Mouse (Mus musculus): Measurements from ENCODE around the gene Nupr1. TPM values are rescaled to one million over a fixed set of nuclear protein-coding genes. Genes with fewer than 3 reads are reported as not detected.
"Not testable (repeated sequence)": the region's sequence is repeated elsewhere in the genome, so short reads cannot be mapped to it uniquely, and the experiment has no call there.

The Nupr1 gene
- polyA plus RNA-seq, 1 experiment from 2014 or later = 24.5 TPM

GRCm38 (mm10) chr7:126645708-126646107 is 15.0 kb upstream of the Nupr1 start:
- Histone ChIP-seq H3K36me3 (ENCODE audit: insufficient read depth, low read length) (no peaks in the 10 kb centered on the region), H3K4me1 (replicated peaks; ENCODE audit: insufficient read depth, low read length) (no peaks in the 10 kb centered on the region), H3K27me3 (ENCODE audit: insufficient read depth, low read length) (no peaks in the 10 kb centered on the region), H3K27ac (peak overlapping the region; percentile 52; the same call in 1 of the 2 replicates), H3K4me2 (ENCODE audit: low read length) (no peak overlapping the region), H3K4me3 (replicated peaks; ENCODE audit: low read depth, low read length) (no peak overlapping the region), H3K9ac (ENCODE audit: low read depth, low read length) (no peak overlapping the region), H3K9me3 (replicated peaks; ENCODE audit: low read length) (no peaks in the 10 kb centered on the region)
- no peak for TF ChIP-seq CTCF (IDR thresholded peaks at IDR 0.05; ENCODE audit: low read depth)
- no peak for ATAC-seq (replicated peaks; ENCODE audit: low FRiP score, low read depth)
- DNase-seq (ENCODE audit: low spot score) = peak; percentile 16
- WGBS = 41% methylated on average over 5 of the region's 5 CpGs

GRCm38 (mm10) chr7:126644914-126645313 is 14.3 kb upstream of the Nupr1 start:
- Histone ChIP-seq H3K4me3 (replicated peaks; ENCODE audit: low read depth, low read length) (no peak overlapping the region), H3K27me3 (ENCODE audit: insufficient read depth, low read length) (no peaks in the 10 kb centered on the region), H3K4me1 (replicated peaks; ENCODE audit: insufficient read depth, low read length) (no peaks in the 10 kb centered on the region), H3K4me2 (ENCODE audit: low read length) (no peak overlapping the region), H3K9ac (ENCODE audit: low read depth, low read length) (no peak overlapping the region), H3K36me3 (ENCODE audit: insufficient read depth, low read length) (no peaks in the 10 kb centered on the region), H3K27ac (no peak overlapping the region), H3K9me3 (replicated peaks; ENCODE audit: low read length) (no peaks in the 10 kb centered on the region)
- no peak for ATAC-seq (replicated peaks; ENCODE audit: low FRiP score, low read depth)
- TF ChIP-seq CTCF (IDR thresholded peaks at IDR 0.05; ENCODE audit: low read depth) = no peak
- DNase-seq (ENCODE audit: low spot score) = no peak

GRCm38 (mm10) chr7:126644345-126644744 is 13.7 kb upstream of the Nupr1 start:
- no peak overlapping the region for H3K9ac ChIP-seq (ENCODE audit: low read depth, low read length)
- 56% methylated on average over 3 of the region's 3 CpGs for WGBS

GRCm38 (mm10) chr7:126643244-126643617 is 12.6 kb upstream of the Nupr1 start:
- not testable (repeated sequence) for H3K27ac ChIP-seq; H3K9me3 ChIP-seq (replicated peaks; ENCODE audit: low read length); H3K27me3 ChIP-seq (ENCODE audit: insufficient read depth, low read length); H3K4me1 ChIP-seq (replicated peaks; ENCODE audit: insufficient read depth, low read length); H3K4me2 ChIP-seq (ENCODE audit: low read length); ATAC-seq (replicated peaks; ENCODE audit: low FRiP score, low read depth); H3K36me3 ChIP-seq (ENCODE audit: insufficient read depth, low read length); H3K4me3 ChIP-seq (replicated peaks; ENCODE audit: low read depth, low read length); H3K9ac ChIP-seq (ENCODE audit: low read depth, low read length)
- peak; percentile 81 for DNase-seq (ENCODE audit: low spot score)
- WGBS = 45% methylated on average over 3 of the region's 3 CpGs
- TF ChIP-seq CTCF (IDR thresholded peaks at IDR 0.05; ENCODE audit: low read depth) = peak; percentile 90

More at GRCm38 (mm10) chr7:126644345-126644744, 13.7 kb upstream of the Nupr1 start:
- no peak overlapping the region for H3K27ac ChIP-seq
- no peak overlapping the region for H3K4me2 ChIP-seq (ENCODE audit: low read length)
- H3K36me3 ChIP-seq (ENCODE audit: insufficient read depth, low read length) = no peaks in the 10 kb centered on the region
- ATAC-seq (replicated peaks; ENCODE audit: low FRiP score, low read depth) (no peak), DNase-seq (ENCODE audit: low spot score) (no peak)
- no peak for TF ChIP-seq CTCF (IDR thresholded peaks at IDR 0.05; ENCODE audit: low read depth)
- no peak overlapping the region for H3K4me3 ChIP-seq (replicated peaks; ENCODE audit: low read depth, low read length)
- no peaks in the 10 kb centered on the region for H3K4me1 ChIP-seq (replicated peaks; ENCODE audit: insufficient read depth, low read length)
- no peaks in the 10 kb centered on the region for H3K9me3 ChIP-seq (replicated peaks; ENCODE audit: low read length)
- H3K27me3 ChIP-seq (ENCODE audit: insufficient read depth, low read length) = no peaks in the 10 kb centered on the region

GRCm38 (mm10) chr7:126642545-126643243 is 12.0 kb upstream of the Nupr1 start:
- 70% methylated on average over 5 of the region's 5 CpGs for WGBS
- no peak for ATAC-seq (replicated peaks; ENCODE audit: low FRiP score, low read depth)
- Histone ChIP-seq H3K9me3 (replicated peaks; ENCODE audit: low read length) (no peaks in the 10 kb centered on the region), H3K36me3 (ENCODE audit: insufficient read depth, low read length) (no peaks in the 10 kb centered on the region), H3K4me1 (replicated peaks; ENCODE audit: insufficient read depth, low read length) (no peaks in the 10 kb centered on the region), H3K27ac (no peak overlapping the region), H3K27me3 (ENCODE audit: insufficient read depth, low read length) (no peaks in the 10 kb centered on the region), H3K9ac (ENCODE audit: low read depth, low read length) (no peak overlapping the region), H3K4me3 (replicated peaks; ENCODE audit: low read depth, low read length) (no peak overlapping the region), H3K4me2 (ENCODE audit: low read length) (no peak overlapping the region)
- DNase-seq (ENCODE audit: low spot score) = no peak
- TF ChIP-seq CTCF (IDR thresholded peaks at IDR 0.05; ENCODE audit: low read depth) = peak; percentile 51

- WGBS = 6% methylated on average over 4 of the region's 4 CpGs
- peak; percentile 80 for TF ChIP-seq CTCF (IDR thresholded peaks at IDR 0.05; ENCODE audit: low read depth)
- no peaks in the 10 kb centered on the region for H3K27me3 ChIP-seq (ENCODE audit: insufficient read depth, low read length)
- H3K9ac ChIP-seq (ENCODE audit: low read depth, low read length) = no peak overlapping the region
- no peak overlapping the region for H3K4me3 ChIP-seq (replicated peaks; ENCODE audit: low read depth, low read length)
- ATAC-seq (replicated peaks; ENCODE audit: low FRiP score, low read depth) (no peak), DNase-seq (ENCODE audit: low spot score) (peak; percentile 71)
- no peaks in the 10 kb centered on the region for H3K36me3 ChIP-seq (ENCODE audit: insufficient read depth, low read length)
- no peak overlapping the region for H3K4me2 ChIP-seq (ENCODE audit: low read length)
- H3K4me1 ChIP-seq (replicated peaks; ENCODE audit: insufficient read depth, low read length) = no peaks in the 10 kb centered on the region
- H3K27ac ChIP-seq = no peak overlapping the region
- H3K9me3 ChIP-seq (replicated peaks; ENCODE audit: low read length) = no peaks in the 10 kb centered on the region
Measured at GRCm38 (mm10) chr7:126636733-126637520, 6.3 kb upstream of the Nupr1 start.

All from kidney, postnatal 0 days (tissue).